Mouse (Mus musculus) limb, embryonic 11.5 days (tissue): ENCODE data around the gene Dock8. TPM values are rescaled to one million over a fixed set of nuclear protein-coding genes. Genes with fewer than 3 reads are reported as not detected.

Experiments used
- ATAC-seq: fragments of 200-750 bp; cut with Nextera tagmentation; 2 replicates; pipeline ENCODE4 v1.8.0; 2017; ENCODE audit warnings: low read depth; ENCODE audit not compliant: insufficient number of reproducible peaks, low FRiP score, low TSS enrichment
- DNase-seq: peaks from one replicate; pipeline ENCODE4 v3.0.0-alpha.2; 2015; ENCODE audit warnings: low spot score
- H3K27ac ChIP-seq: fragments of 300-500 bp; sonication (generic); replicated peaks from 2 replicates; pipeline ENCODE4 v1.5.1; 2014; ENCODE audit warnings: low read depth, mild to moderate bottlenecking, low read length
- H3K27me3 ChIP-seq: fragments of 300-500 bp; sonication (generic); 2 replicates; pipeline ENCODE4 v1.6.1; 2014; ENCODE audit warnings: mild to moderate bottlenecking, low read length, mixed read lengths; ENCODE audit not compliant: control insufficient read depth, insufficient read depth
- H3K36me3 ChIP-seq: fragments of 300-500 bp; sonication (generic); 2 replicates; pipeline ENCODE4 v1.6.1; 2014; ENCODE audit warnings: mild to moderate bottlenecking, low read length, moderate library complexity, mixed read lengths; ENCODE audit not compliant: control insufficient read depth, insufficient read depth
- H3K4me1 ChIP-seq: fragments of 300-500 bp; sonication (generic); 2 replicates; pipeline ENCODE4 v1.6.1; 2014; ENCODE audit warnings: low read length, mixed read lengths; ENCODE audit not compliant: control insufficient read depth, insufficient read depth
- H3K4me2 ChIP-seq: fragments of 300-500 bp; sonication (generic); 2 replicates; pipeline ENCODE4 v1.6.1; 2014; ENCODE audit warnings: low read depth, mild to moderate bottlenecking, moderate library complexity; ENCODE audit not compliant: severe bottlenecking
- H3K4me3 ChIP-seq: fragments of 300-500 bp; sonication (generic); 2 replicates; pipeline ENCODE4 v1.5.1; 2014; ENCODE audit warnings: low read depth, low read length
- H3K9ac ChIP-seq: fragments of 300-500 bp; sonication (generic); 2 replicates; pipeline ENCODE4 v1.6.1; 2014; ENCODE audit warnings: mild to moderate bottlenecking, low read length
- H3K9me3 ChIP-seq: fragments of 300-500 bp; sonication (generic); 2 replicates; pipeline ENCODE4 v1.6.1; 2016; ENCODE audit warnings: low read length; ENCODE audit not compliant: control insufficient read depth
- WGBS: fragments of 180-500 bp; shearing (Covaris S2); extraction: QIAGEN DNeasy Blood & Tissue Kit; methylation state at CpG from one replicate; pipeline ENCODE4 v1.1.7; 2014; 5-methylcytosine and 5-hydroxymethylcytosine counted together
- polyA plus RNA-seq: library from polyadenylated mRNA; unstranded; fragments of >200 nt; fragmentation: Nextera tagmentation; extraction: Ambion mirVana; gene quantifications from 2 replicates; pipeline ENCODE4 v1.2.1, GENCODE M21; 2014

Dock8 gene
- polyA plus RNA-seq, 1 experiment from 2014 or later: 1.6 TPM

DNA sequence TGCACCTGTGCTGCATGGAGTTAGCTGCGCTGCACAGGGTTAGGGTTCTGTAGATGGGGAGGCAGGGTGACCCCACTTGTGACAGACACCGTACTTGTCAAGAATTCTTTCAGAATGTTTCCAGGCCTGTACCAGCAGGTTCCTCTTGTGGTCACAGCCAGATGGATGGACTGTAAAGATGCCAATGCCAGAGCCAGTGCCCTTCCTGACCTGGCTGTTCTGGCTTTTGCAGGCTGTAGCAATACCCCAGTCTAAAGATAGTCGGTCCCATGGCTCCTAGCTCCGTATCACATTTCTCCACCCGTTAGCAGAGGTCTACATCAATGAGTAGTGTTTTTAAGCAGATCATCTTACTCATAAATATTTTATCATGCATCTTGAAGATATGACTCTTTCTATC is 124.1 kb downstream of the Dock8 start:
- no peak overlapping the region for H3K4me2 ChIP-seq
- H3K27me3 ChIP-seq: no peaks in the 10 kb centered on the region
- no peak overlapping the region for H3K27ac ChIP-seq
- H3K4me3 ChIP-seq: no peak overlapping the region
- H3K9ac ChIP-seq: no peak overlapping the region
- H3K9me3 ChIP-seq: no peaks in the 10 kb centered on the region
- H3K36me3 ChIP-seq: no peaks in the 10 kb centered on the region
- 88% methylated on average over 5 of the region's 5 CpGs for WGBS
- ATAC-seq: no peak
- no peaks in the 10 kb centered on the region for H3K4me1 ChIP-seq
- no peak for DNase-seq

DNA sequence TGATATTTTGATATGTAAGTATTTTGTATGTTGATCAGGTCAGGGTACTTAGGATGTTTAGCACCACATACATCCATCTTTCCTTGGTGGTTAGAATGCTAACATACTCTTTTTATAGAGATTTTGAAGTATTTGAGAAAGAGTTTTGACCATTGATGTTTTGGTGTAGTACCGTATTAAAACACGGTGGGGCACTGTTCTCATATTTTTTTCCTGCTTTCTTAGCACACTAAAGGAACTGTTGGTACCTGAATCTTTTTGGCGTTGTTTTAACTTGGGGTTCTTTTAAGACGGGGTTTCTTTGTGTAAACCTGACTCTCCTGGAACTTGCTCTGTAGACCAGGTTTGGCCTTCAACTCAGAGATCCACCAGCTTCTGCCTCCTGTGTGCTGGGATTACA is 133.0 kb downstream of the Dock8 start:
- Histone ChIP-seq H3K9me3 (no peaks in the 10 kb centered on the region), H3K4me1 (no peaks in the 10 kb centered on the region), H3K9ac (no peak overlapping the region), H3K27me3 (no peaks in the 10 kb centered on the region), H3K4me2 (no peak overlapping the region), H3K27ac (no peak overlapping the region), H3K4me3 (no peak overlapping the region), H3K36me3 (no peaks in the 10 kb centered on the region)
- no peak for ATAC-seq
- WGBS: 16% methylated on average over 4 of the region's 4 CpGs
- peak; percentile 64 for DNase-seq

DNA sequence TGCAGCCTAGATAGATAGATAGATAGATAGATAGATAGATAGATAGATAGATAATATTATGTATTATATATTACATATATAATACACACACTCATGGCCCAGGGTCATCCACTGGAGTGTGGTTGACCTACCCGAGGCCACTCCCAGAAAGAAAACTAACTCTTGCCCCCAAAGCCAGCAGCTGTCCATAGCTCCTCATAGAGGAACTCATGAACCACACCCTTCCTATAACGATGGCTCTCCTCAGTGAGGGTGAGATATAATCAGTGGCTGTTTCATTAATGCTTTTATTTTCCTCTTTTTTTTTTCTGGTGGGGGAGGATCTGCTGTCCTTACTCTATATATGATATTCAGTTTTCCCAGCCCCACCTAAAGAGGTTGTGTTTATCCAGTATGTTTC is 134.6 kb downstream of the Dock8 start:
- H3K4me3 ChIP-seq: no peak overlapping the region
- 87% methylated on average over 2 of the region's 2 CpGs for WGBS
- no peak overlapping the region for H3K9ac ChIP-seq
- no peaks in the 10 kb centered on the region for H3K36me3 ChIP-seq
- H3K4me1 ChIP-seq: no peaks in the 10 kb centered on the region
- H3K9me3 ChIP-seq: no peaks in the 10 kb centered on the region
- DNase-seq (no peak), ATAC-seq (no peak)
- H3K27ac ChIP-seq: no peak overlapping the region
- H3K4me2 ChIP-seq: no peak overlapping the region
- H3K27me3 ChIP-seq: no peaks in the 10 kb centered on the region

DNA sequence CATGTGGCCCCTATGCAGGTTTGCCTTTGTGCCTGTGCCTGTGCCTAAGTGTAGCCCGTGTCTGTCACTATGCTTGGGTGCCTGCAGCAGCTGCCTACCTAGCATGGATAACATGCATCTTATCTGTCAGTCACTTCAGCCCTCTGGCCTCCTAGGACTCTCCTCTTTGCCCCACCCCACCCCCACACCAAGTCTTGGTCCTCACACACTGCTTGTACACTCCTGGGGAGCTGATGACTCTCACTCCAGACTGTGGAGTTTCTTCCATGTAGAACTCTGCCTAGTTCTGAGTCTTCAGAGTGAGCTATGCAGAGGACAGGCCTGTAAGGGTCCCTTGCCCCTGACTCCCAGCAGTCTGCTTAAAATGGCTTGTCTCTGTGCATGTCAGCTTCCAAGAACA is 136.8 kb downstream of the Dock8 start:
- Histone ChIP-seq H3K9ac (no peak overlapping the region), H3K36me3 (no peaks in the 10 kb centered on the region), H3K9me3 (no peaks in the 10 kb centered on the region), H3K4me3 (no peak overlapping the region), H3K4me2 (no peak overlapping the region), H3K27me3 (no peaks in the 10 kb centered on the region), H3K27ac (no peak overlapping the region), H3K4me1 (no peaks in the 10 kb centered on the region)
- 77% methylated on average over 1 of the region's 1 CpGs for WGBS
- no peak for ATAC-seq
- DNase-seq: no peak

DNA sequence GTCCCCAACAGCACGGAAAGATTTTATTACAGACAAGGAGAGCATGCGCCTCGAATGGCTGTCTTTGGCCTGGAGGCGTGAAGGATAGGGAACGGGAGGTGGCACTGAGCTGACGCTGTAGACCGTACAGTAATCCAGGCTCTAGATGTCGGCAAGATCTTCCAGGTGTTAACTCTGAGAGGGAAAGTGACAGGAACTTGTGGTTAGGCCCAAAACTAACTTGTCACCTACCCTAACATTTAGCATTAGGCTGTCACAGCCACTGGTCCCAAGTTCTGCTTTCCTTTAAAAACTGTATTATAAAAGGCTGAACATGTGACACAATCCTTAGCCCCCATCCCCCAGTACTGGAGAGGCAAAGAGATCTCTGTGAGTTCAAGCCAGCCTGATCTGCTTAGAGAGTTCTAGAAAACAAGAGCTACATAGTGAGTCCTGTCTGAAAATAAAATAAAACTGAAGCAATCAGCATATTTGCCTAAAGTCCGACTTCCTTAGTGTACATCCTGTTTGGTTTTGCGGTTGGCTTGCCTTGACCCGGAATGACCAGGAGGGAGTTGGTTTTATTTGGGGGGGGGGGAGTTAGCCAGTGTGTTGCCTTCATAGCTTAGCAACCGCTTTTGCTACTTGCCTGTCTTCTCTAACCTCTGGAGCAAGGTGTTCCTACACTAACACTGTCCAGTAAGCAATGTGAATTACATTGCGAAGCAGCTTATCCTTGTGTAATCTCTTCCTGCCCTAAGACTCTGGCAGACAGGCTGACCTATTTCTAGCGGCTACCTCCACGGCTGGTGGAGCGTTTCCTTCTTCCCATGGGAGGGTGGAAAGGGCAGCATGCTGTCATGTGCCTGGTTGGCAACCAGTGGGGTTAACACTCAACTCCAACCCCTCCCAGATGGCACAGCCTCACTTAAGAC is 138.8 kb downstream of the Dock8 start:
- H3K4me1 ChIP-seq: no peaks in the 10 kb centered on the region
- no peak overlapping the region for H3K9ac ChIP-seq
- ATAC-seq: no peak
- WGBS: 85% methylated on average over 16 of the region's 16 CpGs
- no peak overlapping the region for H3K4me3 ChIP-seq
- no peaks in the 10 kb centered on the region for H3K36me3 ChIP-seq
- no peaks in the 10 kb centered on the region for H3K9me3 ChIP-seq
- DNase-seq: no peak
- H3K4me2 ChIP-seq: no peak overlapping the region
- no peaks in the 10 kb centered on the region for H3K27me3 ChIP-seq
- no peak overlapping the region for H3K27ac ChIP-seq

DNA sequence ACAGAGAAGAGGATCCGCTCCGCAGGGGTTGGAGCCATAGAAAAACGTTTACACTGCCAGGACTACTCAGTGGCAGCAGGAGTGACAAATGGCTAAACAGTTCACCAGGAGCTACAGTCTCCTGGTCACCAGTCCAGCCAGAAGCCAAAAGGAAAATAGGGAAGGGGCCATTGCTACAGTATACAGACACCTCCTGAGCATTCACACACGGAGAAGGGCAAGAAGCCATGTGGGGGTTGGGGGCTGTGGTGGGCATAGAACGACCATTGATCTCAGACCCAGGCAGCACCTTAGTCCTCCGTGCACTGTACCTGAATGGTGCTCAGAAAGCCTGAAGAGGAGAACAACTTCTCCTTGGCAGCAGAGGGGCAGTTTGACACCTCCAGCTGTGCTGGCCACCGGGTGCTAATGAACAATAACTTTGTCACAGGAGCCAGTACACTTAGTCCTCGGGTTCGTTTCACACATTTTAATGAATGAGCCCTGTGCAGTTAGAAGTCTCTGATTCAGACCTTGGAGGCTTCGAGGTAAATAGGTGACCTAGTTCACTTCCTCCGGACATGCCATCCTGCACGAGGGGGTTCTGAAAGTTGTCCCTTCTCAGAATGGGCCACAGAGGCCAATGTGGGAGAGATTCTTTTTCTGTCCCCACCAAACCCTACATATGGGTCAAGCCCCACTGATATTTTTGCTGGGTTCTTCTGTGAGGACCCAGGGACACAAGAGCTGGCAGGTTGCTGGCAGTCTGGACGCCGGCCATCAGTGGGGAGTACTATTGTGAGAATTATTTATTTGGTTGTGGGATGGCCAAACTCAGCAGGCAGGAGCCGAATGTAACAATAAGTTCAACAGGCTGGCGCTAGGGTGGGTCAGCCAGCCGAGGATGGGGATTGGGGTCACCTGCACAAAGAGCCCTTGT is 145.0 kb downstream of the Dock8 start:
- 44% methylated on average over 17 of the region's 17 CpGs for WGBS
- H3K27me3 ChIP-seq: no peaks in the 10 kb centered on the region
- H3K9me3 ChIP-seq: no peaks in the 10 kb centered on the region
- H3K36me3 ChIP-seq: no peaks in the 10 kb centered on the region
- H3K4me2 ChIP-seq: no peak overlapping the region
- H3K27ac ChIP-seq: no peak overlapping the region; the same call in 1 of the 2 replicates
- H3K4me1 ChIP-seq: no peaks in the 10 kb centered on the region
- DNase-seq: no peak
- no peak for ATAC-seq
- H3K4me3 ChIP-seq: no peak overlapping the region
- H3K9ac ChIP-seq: no peak overlapping the region

DNA sequence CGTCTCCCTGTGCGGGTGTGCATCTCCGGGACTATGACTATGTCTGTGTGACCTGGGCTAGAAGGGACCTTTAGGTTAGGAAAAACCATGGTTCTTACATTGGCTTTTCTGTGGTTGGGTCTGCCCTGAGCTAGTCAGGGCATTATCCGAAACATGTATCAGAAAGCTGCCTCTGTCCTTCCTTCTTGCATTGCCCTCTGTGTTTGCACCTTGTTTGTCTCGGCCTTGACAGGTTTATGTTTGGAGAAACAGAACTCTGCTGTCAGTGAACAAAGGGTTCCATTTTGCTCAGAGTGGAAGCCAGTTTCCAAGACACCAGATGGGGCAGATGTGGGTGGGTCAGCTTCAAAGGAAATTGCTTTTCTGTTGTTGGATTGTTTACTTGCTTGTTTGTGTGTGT is 145.8 kb downstream of the Dock8 start:
- 52% methylated on average over 5 of the region's 5 CpGs for WGBS
- Histone ChIP-seq H3K9me3 (no peaks in the 10 kb centered on the region), H3K27me3 (no peaks in the 10 kb centered on the region), H3K4me3 (no peak overlapping the region), H3K4me2 (no peak overlapping the region), H3K9ac (no peak overlapping the region), H3K27ac (no peak overlapping the region; the same call in 1 of the 2 replicates), H3K4me1 (no peaks in the 10 kb centered on the region), H3K36me3 (no peaks in the 10 kb centered on the region)
- DNase-seq: peak; percentile 53
- ATAC-seq: no peak

DNA sequence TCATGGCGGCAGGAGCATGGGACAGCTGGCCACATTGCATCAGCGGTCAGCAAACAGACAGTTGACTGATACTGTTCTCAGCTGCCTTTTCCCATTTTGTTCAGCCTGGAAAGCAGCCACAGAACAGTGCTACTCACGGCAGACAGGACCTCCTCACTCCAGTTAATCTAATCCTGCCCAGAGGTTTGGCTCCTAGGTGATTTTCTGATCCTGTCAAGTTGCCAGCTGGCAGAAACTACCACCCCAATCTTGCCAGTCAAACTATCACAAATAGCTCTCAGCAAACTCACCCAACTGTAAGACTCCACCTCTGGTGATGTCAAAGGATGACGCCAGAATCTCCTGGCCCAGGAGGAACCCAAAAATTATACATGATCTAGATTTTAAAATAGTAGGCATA is 146.8 kb downstream of the Dock8 start:
- H3K9ac ChIP-seq: no peak overlapping the region
- no peak overlapping the region for H3K4me3 ChIP-seq
- ATAC-seq (no peak), DNase-seq (no peak)
- H3K36me3 ChIP-seq: no peaks in the 10 kb centered on the region
- 86% methylated on average over 4 of the region's 4 CpGs for WGBS
- H3K4me2 ChIP-seq: no peak overlapping the region
- H3K9me3 ChIP-seq: no peaks in the 10 kb centered on the region
- H3K27ac ChIP-seq: no peak overlapping the region; the same call in 1 of the 2 replicates
- H3K4me1 ChIP-seq: no peaks in the 10 kb centered on the region
- H3K27me3 ChIP-seq: no peaks in the 10 kb centered on the region
